Mouse (Mus musculus) midbrain, embryonic 10.5 days (tissue): ENCODE results near the gene Znrf1. TPM values are rescaled to one million over a fixed set of nuclear protein-coding genes. Genes with fewer than 3 reads are reported as not detected.

Experiments
- DNase-seq: peaks from one replicate; pipeline ENCODE4 v3.0.0-alpha.2; 2017; ENCODE audit warnings: low spot score
- H3K27ac ChIP-seq: fragments of 300-500 bp; sonication (generic); replicated peaks from 2 replicates; pipeline ENCODE4 v1.5.1; 2016; ENCODE audit warnings: mild to moderate bottlenecking
- H3K27me3 ChIP-seq: fragments of 300-500 bp; sonication (generic); 2 replicates; pipeline ENCODE4 v1.6.1; 2016; ENCODE audit warnings: low read depth, mild to moderate bottlenecking; ENCODE audit not compliant: poor library complexity, severe bottlenecking
- H3K36me3 ChIP-seq: fragments of 300-500 bp; sonication (generic); 2 replicates; pipeline ENCODE4 v1.6.1; 2016; ENCODE audit warnings: mild to moderate bottlenecking, moderate library complexity
- H3K4me1 ChIP-seq: fragments of 300-500 bp; sonication (generic); 2 replicates; pipeline ENCODE4 v1.6.1; 2016
- H3K4me3 ChIP-seq: fragments of 300-500 bp; sonication (generic); 2 replicates; pipeline ENCODE4 v1.5.1; 2016; ENCODE audit warnings: mild to moderate bottlenecking, moderate library complexity
- H3K9me3 ChIP-seq: fragments of 300-500 bp; sonication (generic); replicated peaks from 2 replicates; pipeline ENCODE4 v1.6.1; 2016; ENCODE audit warnings: mild to moderate bottlenecking
- WGBS: fragments of 180-500 bp; shearing (Covaris S2); methylation state at CpG from one replicate; pipeline ENCODE4 v1.1.7; 2016; 5-methylcytosine and 5-hydroxymethylcytosine counted together
- polyA plus RNA-seq: library from polyadenylated mRNA; unstranded; fragments of >200 nt; fragmentation: Nextera tagmentation; extraction: Ambion mirVana; gene quantifications from 2 replicates; pipeline ENCODE4 v1.2.1, GENCODE M21; 2016

The Znrf1 gene
- polyA plus RNA-seq, 1 experiment from 2014 or later, result 28.1 TPM

- peaks cover 11% of the 10 kb centered on the region for H3K4me1 ChIP-seq
- H3K27me3 ChIP-seq, result no peaks in the 10 kb centered on the region
- no peak overlapping the region for H3K4me3 ChIP-seq
- H3K27ac ChIP-seq, result no peak overlapping the region
- H3K36me3 ChIP-seq, result peaks cover 53% of the 10 kb centered on the region
- H3K9me3 ChIP-seq, result no peaks in the 10 kb centered on the region
- WGBS, result 84% methylated on average over 6 of the region's 6 CpGs
- DNase-seq, result no peak
Measured at GRCm38 (mm10) chr8:111617812-111618211, 81.9 kb downstream of the Znrf1 start.

- no peak for DNase-seq
- H3K9me3 ChIP-seq, result no peaks in the 10 kb centered on the region
- no peaks in the 10 kb centered on the region for H3K27me3 ChIP-seq
- peaks cover 11% of the 10 kb centered on the region for H3K4me1 ChIP-seq
- H3K27ac ChIP-seq, result no peak overlapping the region
- H3K4me3 ChIP-seq, result no peak overlapping the region
- H3K36me3 ChIP-seq, result peaks cover 52% of the 10 kb centered on the region
- WGBS, result 90% methylated on average over 4 of the region's 4 CpGs
Measured at GRCm38 (mm10) chr8:111618273-111618672, 82.4 kb downstream of the Znrf1 start.

- no peak overlapping the region for H3K4me3 ChIP-seq
- H3K4me1 ChIP-seq, result peaks cover 11% of the 10 kb centered on the region
- H3K9me3 ChIP-seq, result no peaks in the 10 kb centered on the region
- H3K27ac ChIP-seq, result no peak overlapping the region
- DNase-seq, result no peak
- 72% methylated on average over 1 of the region's 1 CpGs for WGBS
- peaks cover 57% of the 10 kb centered on the region for H3K36me3 ChIP-seq
- H3K27me3 ChIP-seq, result no peaks in the 10 kb centered on the region
Measured at GRCm38 (mm10) chr8:111619936-111620335, 84.0 kb downstream of the Znrf1 start.

- Histone ChIP-seq H3K27ac (0 out of 2 replicates have a peak overlapping the region, but pooled peaks have one; percentile 7), H3K36me3 (peaks cover 64% of the 10 kb centered on the region)
Measured at GRCm38 (mm10) chr8:111622104-111622503, 86.2 kb downstream of the Znrf1 start.

GRCm38 (mm10) chr8:111622553-111622952, 86.7 kb downstream of the Znrf1 start:
- Histone ChIP-seq H3K27me3 (no peaks in the 10 kb centered on the region), H3K27ac (peak overlapping the region; percentile 55; the same call in 1 of the 2 replicates), H3K36me3 (peaks cover 64% of the 10 kb centered on the region)

More at GRCm38 (mm10) chr8:111622104-111622503, 86.2 kb downstream of the Znrf1 start:
- Histone ChIP-seq H3K27me3 (no peaks in the 10 kb centered on the region), H3K4me3 (no peak overlapping the region), H3K4me1 (peaks cover 11% of the 10 kb centered on the region), H3K9me3 (no peaks in the 10 kb centered on the region)
- DNase-seq, result no peak
- WGBS, result 61% methylated on average over 3 of the region's 3 CpGs

GRCm38 (mm10) chr8:111624081-111624852, 88.4 kb downstream of the Znrf1 start:
- no peak overlapping the region for H3K27ac ChIP-seq
- DNase-seq, result no peak
- WGBS, result 86% methylated on average over 12 of the region's 12 CpGs
- H3K4me3 ChIP-seq, result no peak overlapping the region
- peaks cover 9% of the 10 kb centered on the region for H3K4me1 ChIP-seq
- H3K27me3 ChIP-seq, result no peaks in the 10 kb centered on the region
- peaks cover 64% of the 10 kb centered on the region for H3K36me3 ChIP-seq
- no peaks in the 10 kb centered on the region for H3K9me3 ChIP-seq

More at GRCm38 (mm10) chr8:111622553-111622952, 86.7 kb downstream of the Znrf1 start:
- DNase-seq, result no peak
- Histone ChIP-seq H3K4me3 (no peak overlapping the region), H3K9me3 (no peaks in the 10 kb centered on the region), H3K4me1 (peaks cover 9% of the 10 kb centered on the region)
- 76% methylated on average over 10 of the region's 10 CpGs for WGBS

- Histone ChIP-seq H3K4me1 (peaks cover 14% of the 10 kb centered on the region), H3K27ac (no peak overlapping the region), H3K9me3 (no peaks in the 10 kb centered on the region), H3K27me3 (no peaks in the 10 kb centered on the region), H3K36me3 (peaks cover 58% of the 10 kb centered on the region), H3K4me3 (no peak overlapping the region)
- DNase-seq, result no peak
- WGBS, result 92% methylated on average over 10 of the region's 10 CpGs
Measured at GRCm38 (mm10) chr8:111624853-111625221, 88.9 kb downstream of the Znrf1 start.

GRCm38 (mm10) chr8:111625694-111626527, 90.0 kb downstream of the Znrf1 start:
- 36% methylated on average over 6 of the region's 6 CpGs for WGBS
- peak; percentile 76 for DNase-seq
- Histone ChIP-seq H3K4me3 (no peak overlapping the region), H3K4me1 (peaks cover 18% of the 10 kb centered on the region), H3K27ac (no peak overlapping the region), H3K9me3 (no peaks in the 10 kb centered on the region), H3K36me3 (peaks cover 49% of the 10 kb centered on the region), H3K27me3 (no peaks in the 10 kb centered on the region)

GRCm38 (mm10) chr8:111626528-111626820, 90.6 kb downstream of the Znrf1 start:
- Histone ChIP-seq H3K9me3 (no peaks in the 10 kb centered on the region), H3K4me3 (no peak overlapping the region), H3K36me3 (peaks cover 43% of the 10 kb centered on the region), H3K4me1 (peaks cover 18% of the 10 kb centered on the region), H3K27ac (no peak overlapping the region), H3K27me3 (no peaks in the 10 kb centered on the region)
- no peak for DNase-seq
- 80% methylated on average over 8 of the region's 8 CpGs for WGBS

- Histone ChIP-seq H3K9me3 (no peaks in the 10 kb centered on the region), H3K27me3 (no peaks in the 10 kb centered on the region), H3K27ac (no peak overlapping the region), H3K36me3 (peaks cover 39% of the 10 kb centered on the region), H3K4me1 (peaks cover 15% of the 10 kb centered on the region), H3K4me3 (no peak overlapping the region)
- DNase-seq, result no peak
- 96% methylated on average over 14 of the region's 14 CpGs for WGBS
Measured at GRCm38 (mm10) chr8:111626933-111627332, 91.0 kb downstream of the Znrf1 start.

GRCm38 (mm10) chr8:111627923-111628322, 92.0 kb downstream of the Znrf1 start:
- Histone ChIP-seq H3K4me1 (peaks cover 9% of the 10 kb centered on the region; the same call in 1 of the 2 replicates), H3K27ac (0 out of 2 replicates have a peak overlapping the region, but pooled peaks have one; percentile 17), H3K4me3 (no peak overlapping the region), H3K36me3 (peaks cover 31% of the 10 kb centered on the region), H3K27me3 (no peaks in the 10 kb centered on the region), H3K9me3 (no peaks in the 10 kb centered on the region)
- no peak for DNase-seq
- WGBS, result 97% methylated on average over 9 of the region's 9 CpGs

GRCm38 (mm10) chr8:111628401-111628800, 92.5 kb downstream of the Znrf1 start:
- Histone ChIP-seq H3K27me3 (no peaks in the 10 kb centered on the region), H3K4me3 (no peak overlapping the region), H3K9me3 (no peaks in the 10 kb centered on the region), H3K36me3 (peaks cover 28% of the 10 kb centered on the region; the same call in 1 of the 2 replicates), H3K27ac (0 out of 2 replicates have a peak overlapping the region, but pooled peaks have one; percentile 17), H3K4me1 (peaks cover 9% of the 10 kb centered on the region; the same call in 1 of the 2 replicates)
- 97% methylated on average over 12 of the region's 12 CpGs for WGBS
- no peak for DNase-seq
